Mouse (Mus musculus) left cerebral cortex, postnatal 10 days (tissue): ENCODE measurements around the gene Lmod2. TPM values are rescaled to one million over a fixed set of nuclear protein-coding genes. Genes with fewer than 3 reads are reported as not detected.

ENCODE experiments used
- DNase-seq, 2 experiments: peaks; one replicate each; pipeline ENCODE4 v3.0.0; 2021 to 2022; ENCODE audit warnings: low spot score in 2 of 2, mixed read lengths in 1 of 2; ENCODE audit errors: extremely low spot score in 1 of 2
- intact Hi-C: fragments of 180-260 bp; cut with DNase I; formaldehyde crosslinking; loops from one replicate; pipeline ENCODE4 v1.15.1; 2025
- total RNA-seq, 2 experiments: library from RNA; stranded (reverse); gene quantifications; 2 replicates each; pipeline ENCODE4 v1.2.3; 2021

Lmod2 gene
- total RNA-seq = not detected

DNA sequence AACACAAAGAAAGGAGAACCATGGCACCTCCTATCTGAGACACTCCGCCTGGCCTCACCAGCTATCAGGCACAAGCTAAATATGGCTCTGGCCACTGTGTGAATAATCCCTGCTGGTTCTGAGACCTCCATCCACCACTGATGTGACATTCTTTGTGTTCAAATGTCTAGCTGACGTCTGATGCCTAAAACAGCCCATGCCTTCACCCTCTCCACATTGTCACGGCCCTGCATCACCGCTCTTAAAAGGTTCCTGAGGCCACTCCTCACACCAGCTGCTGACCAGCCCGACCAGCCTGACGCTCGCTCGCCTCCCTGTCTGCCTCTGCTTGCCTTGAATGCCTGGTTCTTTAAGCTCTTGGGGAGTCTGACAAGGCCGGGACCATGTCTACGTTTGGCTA, at the start of gene Lmod2:
Gene Lmod2 (plus strand): TSS at position 263 of the 400 bp plus-strand sequence.
- intact Hi-C loops = no loop called here
- DNase-seq = no peak

- intact Hi-C loops = no loop called here
- DNase-seq = no peak
Observed at GRCm38 (mm10) chr6:24549801-24550200, 47.8 kb upstream of the Lmod2 start.

GRCm38 (mm10) chr6:24552046-24552445, 45.5 kb upstream of the Lmod2 start:
- DNase-seq = no peak
- intact Hi-C loops = no loop called here

GRCm38 (mm10) chr6:24554427-24555086, 43.0 kb upstream of the Lmod2 start:
- intact Hi-C loops = no loop called here
- no peak for DNase-seq

DNA sequence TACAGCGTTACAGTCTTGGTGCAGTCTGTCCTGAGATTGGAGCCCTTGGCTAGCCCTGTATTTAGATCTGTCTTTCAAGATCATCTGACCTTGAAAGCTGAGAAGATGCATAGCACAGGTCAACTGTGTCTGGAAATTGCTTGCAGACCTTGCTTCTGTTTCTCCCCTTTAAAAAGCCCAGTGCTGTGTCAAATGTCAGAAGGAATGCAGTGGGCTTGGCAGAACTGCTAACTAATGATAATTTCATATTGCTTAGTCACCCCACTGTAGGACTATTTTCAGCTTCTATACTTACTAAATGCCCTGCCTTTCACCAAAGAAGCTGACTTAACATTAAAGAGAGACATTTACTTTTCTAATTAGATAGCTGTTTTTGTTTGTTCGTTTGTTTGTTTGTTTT, 42.1 kb upstream of the Lmod2 start:
- intact Hi-C loops = no loop called here
- no peak for DNase-seq

- DNase-seq = peak in 1 of 2 experiments; percentile 25
Observed at GRCm38 (mm10) chr6:24564081-24564480, 33.5 kb upstream of the Lmod2 start.

DNA sequence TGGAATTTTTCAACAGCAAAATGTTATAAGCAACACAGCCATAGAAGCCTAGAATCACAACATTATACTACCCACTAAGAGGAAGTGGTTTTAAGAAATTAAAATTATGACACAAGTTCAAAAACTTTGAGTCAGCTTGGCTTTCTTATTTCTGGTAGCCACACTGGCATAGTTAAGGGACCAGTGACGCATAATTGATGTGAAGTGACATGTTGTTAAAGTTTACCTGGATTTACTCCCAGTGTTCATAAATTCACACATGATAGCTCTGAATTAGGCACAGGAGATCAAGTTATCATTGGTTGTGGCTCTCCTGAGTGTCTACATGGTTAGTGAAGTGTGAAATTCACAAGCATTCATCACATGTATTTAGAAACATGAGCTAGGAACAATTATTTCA, 32.7 kb upstream of the Lmod2 start:
- intact Hi-C loops = loop anchor here (10.0 kb wide), 2 partner anchors 160 to 1180 kb away; no protein-coding TSS in a partner anchor
- DNase-seq = no peak

More at GRCm38 (mm10) chr6:24564081-24564480, 33.5 kb upstream of the Lmod2 start:
- intact Hi-C loops = loop anchor here (10.0 kb wide), 2 partner anchors 161 to 1181 kb away; no protein-coding TSS in a partner anchor

DNA sequence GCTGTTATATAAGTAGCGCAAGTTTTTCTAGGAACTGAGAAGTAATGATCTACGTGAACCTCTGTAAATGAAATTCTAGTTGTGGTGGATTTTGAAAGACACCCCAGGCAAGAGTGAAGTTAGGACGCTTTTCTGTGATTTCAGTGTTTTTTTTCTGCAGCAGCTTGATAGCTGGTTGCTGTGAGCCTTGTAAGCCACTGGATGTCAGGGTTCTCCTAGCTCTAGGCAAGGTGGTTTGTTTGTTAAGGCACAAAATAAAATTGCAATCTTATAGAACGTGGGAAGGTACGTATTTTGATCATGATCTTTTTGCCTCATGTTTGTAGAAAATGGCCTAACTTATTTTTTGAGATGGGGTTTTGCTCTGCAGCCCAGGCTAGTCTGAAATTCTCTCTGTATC, 28.6 kb upstream of the Lmod2 start:
- DNase-seq = no peak
- intact Hi-C loops = loop anchor here (10.0 kb wide), 2 partner anchors 156 to 1176 kb away; no protein-coding TSS in a partner anchor

DNA sequence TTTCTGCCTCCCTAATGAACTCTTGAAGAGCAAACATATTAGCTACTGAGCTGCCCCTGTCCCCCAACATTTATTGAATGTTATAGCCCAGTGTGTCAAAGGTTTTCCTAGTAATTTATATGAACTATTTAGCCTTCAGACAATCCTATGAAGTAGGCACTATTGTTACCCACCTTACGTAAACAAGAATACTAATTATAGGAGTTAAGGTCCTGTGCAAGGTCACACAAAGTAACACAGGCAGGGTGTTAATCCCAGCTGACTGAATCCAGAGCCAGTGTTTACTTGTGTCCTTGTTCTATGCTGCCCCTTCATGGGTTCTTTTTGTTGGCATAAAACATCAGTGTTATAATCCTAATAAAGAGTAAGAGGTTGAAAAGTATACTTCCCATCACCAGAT, 27.9 kb upstream of the Lmod2 start:
- intact Hi-C loops = loop anchor here (10.0 kb wide), 2 partner anchors 155 to 1175 kb away; no protein-coding TSS in a partner anchor
- no peak for DNase-seq

DNA sequence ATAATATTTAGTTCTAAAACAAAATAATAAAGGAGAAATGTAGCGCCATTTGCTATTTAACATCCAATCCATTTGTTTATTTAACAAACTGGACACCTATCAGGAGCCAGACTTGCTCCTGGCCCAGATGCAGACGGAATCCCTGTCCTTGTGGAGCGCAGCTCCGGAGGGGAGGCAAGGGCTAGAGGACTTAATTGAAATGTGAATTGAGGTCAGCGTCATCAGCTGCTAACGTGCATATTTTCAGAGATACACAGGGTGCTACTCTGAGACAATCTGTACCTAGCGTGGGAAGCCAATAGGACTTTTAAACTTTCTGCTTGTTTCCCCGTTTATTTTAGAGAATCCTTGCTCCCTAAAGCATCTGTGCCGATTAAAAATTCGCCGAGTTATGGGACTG, 27.3 kb upstream of the Lmod2 start:
- DNase-seq = no peak
- intact Hi-C loops = no loop called here

DNA sequence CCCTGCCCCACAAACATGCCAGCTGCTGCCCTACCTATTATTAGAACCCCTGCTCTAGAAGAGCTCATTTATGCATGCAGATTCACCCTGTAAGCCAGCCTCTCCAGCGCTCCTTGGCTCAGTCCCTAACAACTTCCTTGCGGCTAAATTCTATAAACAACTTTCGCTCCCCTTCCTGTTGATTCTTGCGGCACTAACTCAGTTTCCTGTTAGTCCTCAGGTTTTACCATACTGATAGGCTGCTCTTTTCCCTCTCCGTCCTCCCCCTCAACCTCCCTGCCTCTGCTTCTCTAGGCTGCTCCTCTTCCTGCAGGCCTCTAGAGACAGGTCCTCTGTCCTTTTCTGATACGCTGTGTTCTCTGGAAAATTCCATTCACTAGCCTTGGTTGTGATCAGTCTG, 26.4 kb upstream of the Lmod2 start:
- intact Hi-C loops = no loop called here
- DNase-seq = no peak

GRCm38 (mm10) chr6:24572431-24572830, 25.1 kb upstream of the Lmod2 start:
- no peak for DNase-seq
- intact Hi-C loops = no loop called here

DNA sequence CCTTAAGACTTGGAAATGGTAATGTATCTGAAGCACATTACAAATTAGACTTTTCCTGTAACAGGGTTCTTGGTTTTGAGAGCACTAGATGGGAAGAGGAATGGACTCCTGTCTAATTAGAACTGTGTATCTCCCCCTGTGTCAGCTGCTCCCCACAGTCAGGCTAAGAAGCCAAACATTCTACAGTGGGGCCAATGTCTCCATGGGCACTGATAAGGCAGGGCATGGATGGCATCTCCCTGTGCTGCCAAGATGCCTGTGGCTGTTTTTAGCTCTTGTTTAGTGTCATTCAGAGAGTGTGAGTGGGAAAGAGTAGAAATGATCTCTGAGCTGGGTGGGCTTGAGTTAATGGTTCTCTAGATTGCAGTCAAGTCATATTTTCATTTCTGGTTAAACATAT, 24.2 kb upstream of the Lmod2 start:
- DNase-seq = no peak
- intact Hi-C loops = no loop called here

DNA sequence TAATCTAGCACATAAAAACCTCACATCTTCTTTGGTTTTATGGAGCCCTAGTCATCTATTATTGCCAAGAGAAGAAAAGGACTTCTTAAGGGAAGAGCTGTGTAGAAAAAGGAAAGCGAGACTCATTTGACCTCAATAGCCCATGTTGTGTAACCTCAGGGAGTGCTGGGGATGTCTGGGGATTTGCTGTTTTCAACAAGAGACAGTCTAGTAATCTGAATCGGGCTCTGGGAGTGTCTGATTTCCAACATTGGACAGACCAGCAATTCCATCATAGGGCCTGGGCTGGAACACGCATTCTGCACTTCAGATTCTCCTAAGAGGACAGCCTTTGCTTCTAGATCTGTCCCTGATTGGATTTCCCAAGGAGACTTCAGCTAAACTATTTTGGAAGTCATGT, 14.1 kb upstream of the Lmod2 start:
- intact Hi-C loops = no loop called here
- no peak for DNase-seq

GRCm38 (mm10) chr6:24585431-24586310, 11.9 kb upstream of the Lmod2 start:
- DNase-seq = peak in 1 of 2 experiments; percentile 26
- intact Hi-C loops = no loop called here

- intact Hi-C loops = no loop called here
- peak in 1 of 2 experiments; percentile 51 for DNase-seq
Observed at GRCm38 (mm10) chr6:24586885-24587284, 10.7 kb upstream of the Lmod2 start.

- no peak for DNase-seq
- intact Hi-C loops = no loop called here
Observed at GRCm38 (mm10) chr6:24590282-24590681, 7.3 kb upstream of the Lmod2 start.

DNA sequence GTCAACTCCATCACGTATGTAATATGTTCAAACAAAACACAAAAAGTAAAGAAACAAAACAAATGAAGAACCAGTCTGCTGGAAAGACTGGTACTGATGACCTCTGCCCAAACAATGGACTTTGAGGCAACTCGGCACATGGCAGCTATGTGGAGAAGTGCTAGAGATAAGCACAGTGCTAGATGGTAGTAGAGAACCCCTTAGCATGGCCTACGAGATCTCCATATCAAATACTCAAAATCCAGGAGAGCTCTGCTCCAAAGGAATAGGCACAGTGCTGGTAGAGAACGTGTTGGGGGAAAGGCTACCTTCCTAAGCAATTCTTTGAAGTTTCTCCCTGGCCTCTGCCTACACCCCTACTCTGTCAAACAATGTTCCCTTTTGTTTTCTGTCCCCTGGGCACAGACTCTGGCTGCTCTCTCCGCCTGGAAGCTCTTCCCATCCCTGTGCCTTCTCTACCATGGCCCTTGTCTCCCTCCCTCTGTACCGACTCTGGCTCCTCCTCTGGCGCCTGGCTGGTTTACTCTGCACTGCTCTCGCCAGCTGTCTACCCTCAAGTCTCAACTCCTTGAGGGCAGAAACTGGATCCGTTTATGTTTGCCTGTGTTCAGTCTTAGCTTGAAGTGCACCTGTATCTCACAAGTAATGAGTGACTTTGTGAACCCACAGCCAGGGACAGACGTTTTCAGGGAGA, 5.9 kb upstream of the Lmod2 start:
- no peak for DNase-seq
- intact Hi-C loops = no loop called here

DNA sequence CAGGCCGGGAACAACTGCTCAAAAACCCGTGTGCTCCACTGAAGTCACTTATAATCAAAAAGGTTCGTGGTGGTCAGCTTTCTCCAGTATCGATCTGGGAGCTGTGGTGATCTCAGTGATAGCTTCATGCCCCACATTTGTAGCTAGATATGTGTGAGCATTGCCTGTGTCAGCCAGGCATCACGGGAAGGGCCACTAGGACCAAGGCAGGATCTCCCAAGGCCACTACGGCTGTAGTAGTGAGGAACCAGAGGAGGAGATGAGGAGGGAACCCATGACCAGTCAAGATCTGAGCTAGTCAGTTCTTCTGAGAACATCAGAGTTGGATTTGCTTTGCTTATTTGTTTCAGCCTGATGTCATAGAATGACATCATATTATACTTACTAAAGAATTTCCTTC, 1.6 kb downstream of the Lmod2 start:
- DNase-seq = no peak
- intact Hi-C loops = no loop called here
